Mouse (Mus musculus): ENCODE results near the gene Tmem238.

The Tmem238 gene

DNA sequence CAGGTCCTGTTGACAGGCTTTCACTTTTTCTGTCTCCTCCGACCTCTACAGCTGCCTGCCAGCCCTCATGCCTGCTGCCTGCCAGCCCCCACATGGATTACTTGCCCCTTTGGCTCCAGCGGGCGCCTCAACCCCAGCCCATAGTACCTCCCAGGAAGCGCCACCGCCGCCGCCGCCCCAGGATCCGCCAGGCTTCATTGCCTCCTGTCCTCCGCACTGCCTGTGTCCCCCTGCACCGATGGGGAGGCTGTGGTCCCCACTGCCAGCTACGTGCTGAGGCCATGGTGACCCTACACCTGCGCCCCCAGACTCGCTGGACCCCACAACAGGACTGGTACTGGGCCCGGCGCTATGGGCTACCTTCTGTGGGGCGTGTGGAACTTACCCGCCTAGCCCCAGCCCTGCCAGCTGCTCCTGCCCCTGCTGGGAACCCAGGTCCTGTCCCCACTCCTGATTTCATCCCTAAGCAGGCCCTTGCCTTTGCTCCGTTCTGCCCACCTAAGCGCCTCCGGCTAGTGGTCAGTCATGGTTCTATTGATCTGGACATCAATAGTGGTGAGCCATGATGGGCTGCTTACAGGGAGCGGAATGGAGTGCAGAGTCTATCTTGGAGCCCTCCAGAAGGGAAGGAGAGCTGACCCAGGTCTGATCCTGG, 43.0 kb downstream of the Tmem238 start:
- DNase-seq = no peak

DNA sequence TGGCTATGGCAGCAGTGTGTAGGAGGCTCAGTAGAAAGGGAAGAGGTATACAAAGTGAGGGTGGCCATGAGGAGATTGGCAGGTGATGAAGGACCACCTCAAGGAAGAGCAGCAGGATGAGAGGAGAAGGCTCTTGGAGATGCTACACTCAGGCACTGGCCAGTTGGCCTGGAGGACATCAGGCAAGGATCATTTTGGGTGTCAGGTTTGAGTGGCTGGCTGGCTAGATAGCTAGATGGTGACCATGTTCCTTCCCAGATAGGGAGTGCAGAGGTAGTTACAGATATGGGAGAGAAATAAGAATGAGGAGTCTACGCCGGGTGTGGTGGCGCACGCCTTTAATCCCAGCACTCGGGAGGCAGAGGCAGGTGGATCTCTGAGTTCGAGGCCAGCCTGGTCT, 44.6 kb downstream of the Tmem238 start:
- DNase-seq = no peak

DNA sequence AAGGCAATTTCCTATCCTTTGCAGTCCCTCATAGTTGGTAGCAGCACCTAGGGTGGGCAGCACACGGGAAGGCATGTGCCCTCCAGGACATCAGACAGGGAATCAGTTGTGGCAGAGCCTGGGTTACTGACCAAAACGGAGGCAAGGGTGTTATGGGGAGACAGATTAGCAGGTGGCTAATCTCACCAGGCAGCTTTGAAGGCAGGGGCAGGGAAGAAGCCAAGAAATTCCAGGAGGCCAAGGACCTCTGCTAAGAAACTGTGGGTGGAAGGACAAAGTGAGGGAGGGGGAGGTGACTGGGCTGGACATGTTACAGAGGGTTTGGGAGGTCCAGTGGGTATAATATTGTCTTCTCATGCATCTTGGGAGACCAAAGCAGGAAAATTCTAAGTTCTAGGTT, 46.1 kb downstream of the Tmem238 start:
- DNase-seq = no peak

DNA sequence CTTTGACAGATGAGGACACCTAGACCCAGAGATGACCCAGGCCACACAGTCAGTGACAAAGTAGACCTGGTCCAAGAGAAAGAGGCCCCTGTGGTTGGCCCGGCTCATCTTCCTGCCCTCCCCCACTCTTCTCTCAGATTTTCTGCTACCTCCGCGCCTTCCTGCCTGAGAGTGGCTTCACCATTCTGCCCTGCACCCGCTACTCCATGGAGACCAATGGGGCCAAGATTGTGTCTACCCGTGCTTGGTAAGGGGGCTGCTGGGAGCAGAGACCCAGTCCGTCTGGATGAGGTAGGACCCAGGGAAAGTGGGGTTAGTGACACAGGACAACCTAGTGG, 47.0 kb downstream of the Tmem238 start:
- peak; percentile 25 for DNase-seq

DNA sequence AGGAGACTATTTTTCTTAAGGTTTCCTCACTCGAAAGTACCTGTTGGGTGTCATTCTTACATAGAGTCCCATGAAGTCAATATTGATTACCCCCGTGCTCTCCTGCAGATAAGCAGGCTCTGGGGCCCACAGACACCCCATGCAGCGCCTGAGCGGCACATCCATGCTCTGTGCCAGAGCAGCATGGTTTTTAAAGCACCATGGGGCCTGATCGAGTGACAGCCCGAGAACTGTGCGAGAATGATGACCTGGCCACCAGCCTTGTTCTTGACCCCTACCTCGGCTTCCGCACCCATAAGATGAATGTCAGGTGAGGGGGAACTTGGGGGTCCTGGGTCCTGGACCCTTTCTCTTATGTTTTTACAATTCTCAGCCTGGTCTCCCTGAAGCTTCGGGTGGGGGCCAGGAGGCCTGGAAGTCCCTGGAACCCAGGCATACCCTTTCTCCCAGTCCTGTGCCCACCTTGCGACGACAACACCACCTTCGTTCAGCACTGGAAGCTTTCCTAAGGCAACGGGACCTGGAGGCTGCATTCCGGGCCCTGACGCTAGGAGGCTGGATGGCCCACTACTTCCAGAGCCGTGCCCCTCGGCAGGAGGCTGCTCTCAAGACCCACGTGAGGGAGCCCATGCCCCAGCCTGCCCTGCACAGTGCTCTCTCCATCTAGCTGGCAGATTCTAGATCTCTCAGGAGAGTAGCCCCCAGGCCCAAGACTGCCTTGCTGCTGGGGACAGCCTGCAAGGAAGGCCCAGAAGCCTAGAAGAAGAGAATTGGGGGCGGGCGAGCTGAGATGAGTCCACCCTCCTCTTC, 47.6 kb downstream of the Tmem238 start:
- DNase-seq = peak; percentile 39

DNA sequence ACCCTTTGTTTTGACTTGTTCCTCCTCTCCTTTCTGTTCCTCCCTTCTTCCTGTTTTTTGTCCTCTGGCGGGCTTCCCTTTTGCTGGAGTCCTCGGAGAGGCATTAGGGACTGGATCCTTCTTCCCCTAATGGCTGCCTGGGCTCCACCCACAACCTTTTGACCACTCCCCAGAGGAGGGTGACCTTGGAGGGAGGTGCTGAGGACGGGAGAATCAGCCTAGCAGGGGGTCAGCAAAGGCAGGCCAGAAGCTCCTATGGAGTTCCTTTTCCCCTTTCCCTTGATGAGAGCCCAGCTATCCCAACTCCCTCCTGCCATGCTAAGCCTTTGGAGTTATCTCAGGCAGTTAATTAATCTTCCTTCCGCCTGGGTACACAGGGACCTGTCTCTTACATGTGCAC, 48.3 kb downstream of the Tmem238 start:
- peak; percentile 69 for DNase-seq

DNA sequence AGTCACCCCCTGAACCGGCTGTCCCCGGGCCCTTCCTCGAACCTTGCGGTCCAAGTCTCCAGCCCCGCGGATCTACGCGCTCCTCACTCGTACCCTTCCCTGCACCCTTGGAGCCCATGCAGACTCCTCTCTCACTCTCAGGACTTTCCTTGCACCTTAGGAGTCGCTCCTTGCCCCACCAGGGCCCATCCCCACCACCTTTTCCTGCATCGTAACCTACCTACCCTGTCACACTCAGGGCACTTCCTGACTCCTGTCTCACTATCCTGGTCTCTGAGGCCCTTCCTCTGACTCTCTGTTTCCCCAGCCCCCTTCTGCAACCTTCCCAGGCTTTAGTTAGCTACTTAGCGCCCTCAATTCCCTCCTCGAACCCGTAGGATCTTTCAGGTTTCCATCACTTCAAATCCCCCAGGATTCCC, 49.1 kb downstream of the Tmem238 start:
- no peak for DNase-seq

DNA sequence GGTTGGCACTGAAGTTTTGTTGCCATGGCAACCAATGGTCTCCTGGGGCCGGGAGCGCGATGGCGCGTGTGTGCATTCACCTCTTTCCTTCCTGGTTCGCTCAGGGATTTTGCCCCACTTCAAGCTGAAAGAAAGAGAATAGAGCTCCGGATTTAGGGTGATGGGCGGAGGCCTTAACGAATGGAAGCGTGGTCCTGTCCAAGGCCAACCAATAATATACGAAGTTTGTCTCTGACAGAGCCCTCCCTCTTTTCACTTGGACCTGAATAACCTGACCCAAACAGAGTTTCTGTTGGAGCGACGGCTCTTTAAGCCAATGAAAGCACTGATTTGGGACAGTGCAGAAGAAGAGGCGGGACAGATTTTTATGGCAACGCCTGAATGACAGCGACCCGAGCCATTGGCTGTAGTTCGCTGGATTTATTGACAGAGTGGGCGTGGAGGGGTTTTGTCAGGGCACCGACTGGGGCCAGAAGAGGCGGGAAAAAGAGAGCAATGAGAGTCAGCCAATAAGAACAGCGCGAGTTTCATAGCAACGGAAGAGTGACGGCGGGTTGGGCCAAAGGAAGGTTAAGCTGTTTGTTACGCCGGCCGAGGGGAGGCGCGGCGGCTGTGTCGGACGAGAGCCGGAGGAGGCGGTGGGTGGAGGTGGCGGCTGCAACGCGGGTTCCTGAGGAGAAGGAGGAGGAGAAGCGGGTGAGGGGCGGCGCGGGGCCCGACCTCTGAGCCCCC, 49.7 kb downstream of the Tmem238 start, which contains the start of gene Kmt5c:
Gene Kmt5c (plus strand): TSS at position 572 of the 732 bp plus-strand sequence.
- peak; percentile 98 for DNase-seq

DNA sequence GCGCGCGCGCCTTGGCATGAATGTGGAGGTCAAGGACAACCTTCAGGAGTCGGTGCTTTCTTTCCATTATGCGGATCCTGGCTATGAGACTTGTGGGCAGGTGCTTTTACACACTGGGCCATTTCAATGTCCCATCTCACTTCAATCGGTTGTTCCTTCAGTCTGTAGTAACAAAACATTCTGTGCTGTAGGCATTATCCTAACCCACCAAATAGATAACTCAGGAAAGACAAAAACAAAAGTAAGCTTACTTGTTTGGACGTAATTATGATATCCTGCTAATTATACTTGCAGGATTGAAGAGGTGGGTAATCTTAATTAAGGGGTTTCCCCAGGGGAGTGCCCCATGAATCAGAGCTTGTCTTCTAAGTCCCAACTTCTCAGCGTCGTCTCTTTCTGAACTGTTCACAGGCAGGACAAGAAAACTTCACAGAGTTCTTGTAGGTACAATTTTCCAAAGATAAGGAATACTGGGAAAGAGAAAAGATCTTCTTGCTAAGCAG, 50.4 kb downstream of the Tmem238 start:
- DNase-seq = no peak

Data from cerebellum, adult 11 months (tissue).